Mouse (Mus musculus): ENCODE data around the gene Syne3. TPM values are rescaled to one million over a fixed set of nuclear protein-coding genes. Genes with fewer than 3 reads are reported as not detected.

Gene Syne3
- total RNA-seq, 2 experiments from 2014 or later, result 1.7 to 1.9 TPM

GRCm38 (mm10) chr12:105038211-105038610 is 28.6 kb upstream of the Syne3 start:
- no peak for DNase-seq (ENCODE audit: extremely low spot score in 1 of 2, low spot score in 2 of 2)
- intact Hi-C loops (cut with DNase I), result no loop called here
- Histone ChIP-seq H3K4me3 (no peak overlapping the region), H3K27ac (no peak overlapping the region)
- no peak for TF ChIP-seq CTCF (IDR thresholded peaks at IDR 0.05)

GRCm38 (mm10) chr12:105034130-105034769 is 24.6 kb upstream of the Syne3 start:
- TF ChIP-seq CTCF (IDR thresholded peaks at IDR 0.05), result no peak
- Histone ChIP-seq H3K4me3 (peak overlapping the region; percentile 70; the same call in 1 of the 2 replicates), H3K27ac (no peak overlapping the region)
- intact Hi-C loops (cut with DNase I), result loop anchor here (5.0 kb wide), 1 partner anchor 282 kb away; the partner anchor contains the start of gene Dicer1
- no peak for DNase-seq (ENCODE audit: extremely low spot score in 1 of 2, low spot score in 2 of 2)

- no peak for DNase-seq (ENCODE audit: extremely low spot score in 1 of 2, low spot score in 2 of 2)
- Histone ChIP-seq H3K4me3 (peak overlapping the region; percentile 70), H3K27ac (peak overlapping the region; percentile 71)
- intact Hi-C loops (cut with DNase I), result loop anchor here (5.0 kb wide), 1 partner anchor 281 kb away; the partner anchor contains the start of gene Dicer1
- no peak for TF ChIP-seq CTCF (IDR thresholded peaks at IDR 0.05)
Observed at GRCm38 (mm10) chr12:105032832-105033775, 23.5 kb upstream of the Syne3 start.

GRCm38 (mm10) chr12:105032147-105032831 is 22.7 kb upstream of the Syne3 start, which contains the start of gene Glrx5:
Gene Glrx5, plus strand, starts transcription at chr12:105032688.
- DNase-seq (ENCODE audit: extremely low spot score in 1 of 2, low spot score in 2 of 2), result peak; percentile 98 to 100
- Histone ChIP-seq H3K27ac (peak within 1 kb of the TSS; percentile 83), H3K4me3 (peak within 1 kb of the TSS; percentile 83)
- no peak for TF ChIP-seq CTCF (IDR thresholded peaks at IDR 0.05)
- intact Hi-C loops (cut with DNase I), result loop anchor here (5.0 kb wide), 1 partner anchor 280 kb away; the partner anchor contains the start of gene Dicer1

DNA sequence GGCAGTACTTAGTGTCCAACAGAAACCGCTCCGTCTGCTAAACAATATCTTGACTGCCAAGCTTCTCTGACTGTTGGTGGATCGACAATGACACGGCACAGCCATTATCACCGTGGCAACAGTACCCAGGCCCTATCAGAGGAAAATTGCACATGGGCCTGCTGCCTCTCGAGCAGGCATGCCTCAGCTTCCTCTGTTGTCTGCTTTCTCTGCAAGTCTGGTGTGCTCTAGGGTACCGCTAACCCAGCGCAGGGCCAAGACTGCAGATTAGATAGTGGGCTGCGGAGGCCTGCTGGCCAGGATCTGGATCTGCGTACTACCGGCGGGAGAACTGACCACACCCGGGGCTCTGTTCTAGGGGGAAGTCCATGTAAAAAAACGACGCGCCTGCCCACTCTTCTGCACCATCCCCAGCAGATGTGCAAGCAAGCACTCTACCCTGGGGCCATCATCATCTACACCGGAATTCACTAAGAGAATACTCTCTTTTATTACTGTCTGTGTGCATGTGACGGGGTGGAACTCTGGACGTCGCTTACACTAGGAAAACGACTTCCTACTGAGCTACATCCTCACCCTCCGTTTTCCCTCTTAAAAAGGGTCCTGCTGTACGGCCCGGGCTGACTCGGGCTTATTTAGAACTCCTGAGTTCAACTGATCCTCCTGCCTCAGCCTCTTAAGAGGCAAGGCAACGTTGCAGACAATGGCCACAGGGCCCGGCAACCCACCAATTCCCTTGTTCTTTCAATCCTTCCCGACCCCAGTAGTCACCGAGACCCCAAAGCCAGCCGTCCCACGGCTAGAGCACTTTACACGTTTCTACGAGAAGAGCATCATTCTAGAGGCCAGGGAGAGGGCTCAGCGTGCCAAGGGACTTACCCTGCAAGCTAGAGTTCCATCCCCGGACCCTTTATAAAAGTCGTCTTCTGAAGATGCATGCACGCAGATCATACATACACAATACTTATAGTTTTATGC is 21.8 kb upstream of the Syne3 start:
- no peak for DNase-seq (ENCODE audit: extremely low spot score in 1 of 2, low spot score in 2 of 2)

GRCm38 (mm10) chr12:105029890-105030289 is 20.3 kb upstream of the Syne3 start:
- DNase-seq (ENCODE audit: extremely low spot score in 1 of 2, low spot score in 2 of 2), result no peak
- no peak overlapping the region for H3K4me3 ChIP-seq
- TF ChIP-seq CTCF (IDR thresholded peaks at IDR 0.05), result no peak
- no peak overlapping the region for H3K27ac ChIP-seq
- intact Hi-C loops (cut with DNase I), result loop anchor here (5.0 to 10.0 kb wide), 3 partner anchors 195 to 585 kb away; partner anchors contain the start of gene Dicer1

More for the DNA sequence above, 21.8 kb upstream of the Syne3 start:
- peak overlapping the region; percentile 83 for H3K27ac ChIP-seq
- peak overlapping the region; percentile 83 for H3K4me3 ChIP-seq
- TF ChIP-seq CTCF (IDR thresholded peaks at IDR 0.05), result no peak
- intact Hi-C loops (cut with DNase I), result loop anchor here (5.0 kb wide), 1 partner anchor 279 kb away; the partner anchor contains the start of gene Dicer1

- intact Hi-C loops (cut with DNase I), result loop anchor here (10.0 kb wide), 2 partner anchors 193 to 583 kb away; no protein-coding TSS in a partner anchor
- DNase-seq (ENCODE audit: extremely low spot score in 1 of 2, low spot score in 2 of 2), result peak; percentile 64 to 65
- Histone ChIP-seq H3K27ac (no peak overlapping the region), H3K4me3 (no peak overlapping the region)
- TF ChIP-seq CTCF (IDR thresholded peaks at IDR 0.05), result peak; percentile 72
Observed at GRCm38 (mm10) chr12:105027323-105027991, 17.8 kb upstream of the Syne3 start.

DNA sequence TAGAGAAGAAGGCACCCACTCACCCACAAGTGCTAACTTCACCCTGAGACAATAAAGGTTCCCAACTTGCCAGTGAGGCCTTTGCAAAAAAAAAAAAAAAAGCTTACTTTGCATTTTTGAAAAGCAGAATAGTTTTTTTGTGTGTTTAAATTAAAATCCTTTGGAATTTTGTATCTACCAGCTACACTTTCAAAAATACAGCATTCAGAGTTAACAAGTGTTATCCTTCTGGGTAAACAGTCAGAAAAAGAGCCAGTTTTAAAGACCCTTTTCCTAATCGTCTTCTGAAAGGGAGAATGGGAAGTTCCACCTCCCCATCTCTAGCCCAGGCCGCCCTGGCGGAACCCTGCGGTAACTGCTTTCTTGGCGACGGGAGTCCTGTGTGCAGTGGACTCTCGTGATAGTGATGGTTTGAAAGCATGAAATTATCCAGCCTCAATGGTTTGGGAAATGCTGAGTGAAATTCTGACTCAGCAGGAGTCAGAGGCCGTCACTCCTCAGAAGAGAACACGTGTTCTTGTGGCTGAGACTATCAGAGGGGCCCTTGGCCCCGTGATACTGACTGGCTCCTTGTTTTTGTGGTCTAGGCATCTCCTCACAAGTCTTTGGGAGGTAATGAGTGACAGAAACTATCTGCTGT is 16.5 kb upstream of the Syne3 start:
- no peak for DNase-seq (ENCODE audit: extremely low spot score in 1 of 2, low spot score in 2 of 2)
- no peak for TF ChIP-seq CTCF (IDR thresholded peaks at IDR 0.05)
- intact Hi-C loops (cut with DNase I), result loop anchor here (1.0 to 10.0 kb wide), 3 partner anchors 74 to 581 kb away; no protein-coding TSS in a partner anchor

DNA sequence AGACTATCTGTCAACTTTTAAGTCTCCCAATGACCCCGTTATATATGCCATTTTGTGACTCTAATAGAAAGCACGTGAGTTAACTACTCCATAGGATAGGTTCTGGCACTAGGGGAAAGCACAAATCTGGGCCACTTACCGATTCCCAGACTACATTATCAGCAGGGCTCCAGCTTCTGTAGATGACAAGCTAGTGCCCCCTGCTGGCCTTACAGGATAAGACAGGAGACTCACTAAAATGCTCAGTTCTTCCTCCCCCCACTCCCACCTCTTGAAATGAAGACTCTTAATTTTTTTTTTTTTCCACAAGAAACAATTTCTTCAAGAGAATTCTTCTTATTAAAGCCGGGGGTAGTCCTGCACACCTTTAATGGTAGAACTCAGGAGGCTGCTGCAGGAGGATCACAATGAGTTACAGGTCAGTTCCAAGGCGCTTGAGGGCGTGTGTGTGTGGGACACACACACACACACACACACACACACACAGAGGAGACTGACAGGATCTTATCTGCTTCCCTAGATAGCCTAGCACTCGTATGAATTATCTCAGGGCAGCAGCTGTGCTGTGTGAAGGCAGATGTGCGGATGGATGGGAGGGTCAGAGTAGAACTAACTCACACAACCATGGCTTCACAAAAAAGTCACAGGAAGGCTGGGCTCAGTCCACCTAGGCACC is 15.8 kb upstream of the Syne3 start:
- Histone ChIP-seq H3K27ac (no peak overlapping the region), H3K4me3 (no peak overlapping the region)
- TF ChIP-seq CTCF (IDR thresholded peaks at IDR 0.05), result peak; percentile 83
- peak; percentile 69 to 71 for DNase-seq (ENCODE audit: extremely low spot score in 1 of 2, low spot score in 2 of 2)
- intact Hi-C loops (cut with DNase I), result loop anchor here (1.0 to 10.0 kb wide), 3 partner anchors 73 to 581 kb away; no protein-coding TSS in a partner anchor

More for the DNA sequence above, 16.5 kb upstream of the Syne3 start:
- Histone ChIP-seq H3K4me3 (no peak overlapping the region), H3K27ac (no peak overlapping the region)

All from left cerebral cortex, adult 2 months (tissue).